Mouse (Mus musculus) neural tube, embryonic 14.5 days (tissue): ENCODE measurements around the gene Foxo6. TPM values are rescaled to one million over a fixed set of nuclear protein-coding genes. Genes with fewer than 3 reads are reported as not detected.

Experiments
- ATAC-seq: fragments of 200-750 bp; cut with Nextera tagmentation; 2 replicates; pipeline ENCODE4 v1.8.0; 2017; ENCODE audit warnings: low read depth, mild to moderate bottlenecking, moderate TSS enrichment, moderate library complexity
- H3K27ac ChIP-seq: fragments of 300-500 bp; sonication (generic); 2 replicates; pipeline ENCODE4 v1.5.1; 2014; ENCODE audit warnings: low read depth, mild to moderate bottlenecking, control low read depth, low read length, moderate library complexity, mixed read lengths
- H3K27me3 ChIP-seq: fragments of 300-500 bp; sonication (generic); 2 replicates; pipeline ENCODE4 v1.6.1; 2014; ENCODE audit warnings: low read length; ENCODE audit not compliant: control insufficient read depth, insufficient read depth
- H3K36me3 ChIP-seq: fragments of 300-500 bp; sonication (generic); 2 replicates; pipeline ENCODE4 v1.6.1; 2014; ENCODE audit warnings: low read length, mixed read lengths; ENCODE audit not compliant: control insufficient read depth, insufficient read depth
- H3K4me1 ChIP-seq: fragments of 300-500 bp; sonication (generic); 2 replicates; pipeline ENCODE4 v1.6.1; 2014; ENCODE audit warnings: low read length; ENCODE audit not compliant: control insufficient read depth, insufficient read depth
- H3K4me2 ChIP-seq: fragments of 300-500 bp; sonication (generic); 2 replicates; pipeline ENCODE4 v1.6.1; 2014; ENCODE audit warnings: mild to moderate bottlenecking, low read depth, low read length, control low read depth
- H3K4me3 ChIP-seq: fragments of 300-500 bp; sonication (generic); 2 replicates; pipeline ENCODE4 v1.5.1; 2014; ENCODE audit warnings: low read depth, low read length, control low read depth, mixed read lengths
- H3K9ac ChIP-seq: fragments of 300-500 bp; sonication (generic); replicated peaks from 2 replicates; pipeline ENCODE4 v1.6.1; 2014; ENCODE audit warnings: low read depth, mild to moderate bottlenecking, control low read depth, low read length, mixed read lengths
- H3K9me3 ChIP-seq: fragments of 300-500 bp; sonication (generic); 2 replicates; pipeline ENCODE4 v1.6.1; 2016; ENCODE audit warnings: low read length; ENCODE audit not compliant: control insufficient read depth
- WGBS: fragments of 180-500 bp; shearing (Covaris S2); extraction: QIAGEN DNeasy Blood & Tissue Kit; methylation state at CpG from one replicate; pipeline ENCODE4 v1.1.7; 2014; 5-methylcytosine and 5-hydroxymethylcytosine counted together
- polyA plus RNA-seq: library from polyadenylated mRNA; unstranded; fragments of >200 nt; fragmentation: Nextera tagmentation; extraction: Ambion mirVana; gene quantifications from 2 replicates; pipeline ENCODE4 v1.2.1, GENCODE M21; 2014

The Foxo6 gene
- 0.85 and 1.1 TPM in 2 replicates for polyA plus RNA-seq

GRCm38 (mm10) chr4:120287290-120288111 is at the start of gene Foxo6:
Gene Foxo6, minus strand, starts transcription at chr4:120287349.
- peaks cover 23% of the 10 kb centered on the region for H3K4me1 ChIP-seq

GRCm38 (mm10) chr4:120334316-120334715 is 47.2 kb upstream of the Foxo6 start:
- Histone ChIP-seq H3K27ac (no peak overlapping the region), H3K4me3 (no peak overlapping the region), H3K9ac (no peak overlapping the region), H3K27me3 (no peaks in the 10 kb centered on the region), H3K36me3 (no peaks in the 10 kb centered on the region), H3K4me2 (no peak overlapping the region), H3K9me3 (no peaks in the 10 kb centered on the region), H3K4me1 (peaks cover 13% of the 10 kb centered on the region)
- no peak for ATAC-seq
- WGBS = 91% methylated on average over 4 of the region's 4 CpGs

More at GRCm38 (mm10) chr4:120287290-120288111, at the start of gene Foxo6:
- Histone ChIP-seq H3K9me3 (no peaks in the 10 kb centered on the region), H3K36me3 (no peaks in the 10 kb centered on the region), H3K27ac (peak within 1 kb of the TSS; percentile 62), H3K4me2 (peak within 1 kb of the TSS; percentile 93), H3K9ac (peak within 1 kb of the TSS; percentile 79), H3K27me3 (peaks cover 2% of the 10 kb centered on the region; the same call in 1 of the 2 replicates), H3K4me3 (peak within 1 kb of the TSS; percentile 73)
- peak; percentile 82 for ATAC-seq
- whole genome bisulfite sequencing = under 1% methylated on average over 76 of the region's 99 CpGs

- Histone ChIP-seq H3K4me2 (peak overlapping the region; percentile 3; the same call in 1 of the 2 replicates), H3K9ac (no peak overlapping the region), H3K27ac (peak overlapping the region; percentile 86), H3K9me3 (no peaks in the 10 kb centered on the region), H3K27me3 (no peaks in the 10 kb centered on the region), H3K4me3 (no peak overlapping the region), H3K36me3 (no peaks in the 10 kb centered on the region), H3K4me1 (peaks cover 13% of the 10 kb centered on the region)
- WGBS = 28% methylated on average over 11 of the region's 11 CpGs
- peak; percentile 82 for ATAC-seq
Measured at GRCm38 (mm10) chr4:120332934-120333421, 45.8 kb upstream of the Foxo6 start.

GRCm38 (mm10) chr4:120332405-120332933 is 45.3 kb upstream of the Foxo6 start:
- no peaks in the 10 kb centered on the region for H3K36me3 ChIP-seq
- 0 out of 2 replicates have a peak overlapping the region, but pooled peaks have one; percentile 3 for H3K4me2 ChIP-seq
- H3K9me3 ChIP-seq = no peaks in the 10 kb centered on the region
- WGBS = 25% methylated on average over 7 of the region's 7 CpGs
- H3K27me3 ChIP-seq = no peaks in the 10 kb centered on the region
- peak; percentile 75 for ATAC-seq
- no peak overlapping the region for H3K4me3 ChIP-seq
- no peak overlapping the region for H3K9ac ChIP-seq
- peak overlapping the region; percentile 86 for H3K27ac ChIP-seq
- H3K4me1 ChIP-seq = peaks cover 13% of the 10 kb centered on the region

GRCm38 (mm10) chr4:120331992-120332391 is 44.8 kb upstream of the Foxo6 start:
- Histone ChIP-seq H3K9me3 (no peaks in the 10 kb centered on the region), H3K4me1 (peaks cover 13% of the 10 kb centered on the region), H3K36me3 (no peaks in the 10 kb centered on the region), H3K4me3 (no peak overlapping the region), H3K9ac (no peak overlapping the region), H3K4me2 (no peak overlapping the region), H3K27me3 (no peaks in the 10 kb centered on the region), H3K27ac (peak overlapping the region; percentile 86; the same call in 1 of the 2 replicates)
- 76% methylated on average over 7 of the region's 7 CpGs for WGBS
- ATAC-seq = peak; percentile 50; the same call in 1 of the 2 replicates

- Histone ChIP-seq H3K36me3 (no peaks in the 10 kb centered on the region), H3K9ac (no peak overlapping the region), H3K4me2 (no peak overlapping the region), H3K27ac (no peak overlapping the region), H3K9me3 (no peaks in the 10 kb centered on the region), H3K27me3 (no peaks in the 10 kb centered on the region), H3K4me1 (peaks cover 13% of the 10 kb centered on the region), H3K4me3 (no peak overlapping the region)
- 95% methylated on average over 2 of the region's 2 CpGs for WGBS
- no peak for ATAC-seq
Measured at GRCm38 (mm10) chr4:120331541-120331940, 44.4 kb upstream of the Foxo6 start.

- no peak overlapping the region for H3K4me3 ChIP-seq
- no peak overlapping the region for H3K27ac ChIP-seq
- 73% methylated on average over 4 of the region's 4 CpGs for WGBS
- H3K9me3 ChIP-seq = no peaks in the 10 kb centered on the region
- H3K27me3 ChIP-seq = no peaks in the 10 kb centered on the region
- no peaks in the 10 kb centered on the region for H3K36me3 ChIP-seq
- no peak overlapping the region for H3K9ac ChIP-seq
- ATAC-seq = no peak
- H3K4me2 ChIP-seq = no peak overlapping the region
- H3K4me1 ChIP-seq = no peaks in the 10 kb centered on the region
Measured at GRCm38 (mm10) chr4:120325748-120326147, 38.6 kb upstream of the Foxo6 start.

- no peaks in the 10 kb centered on the region for H3K36me3 ChIP-seq
- no peak for ATAC-seq
- no peaks in the 10 kb centered on the region for H3K4me1 ChIP-seq
- no peak overlapping the region for H3K9ac ChIP-seq
- H3K4me3 ChIP-seq = no peak overlapping the region
- WGBS = 83% methylated on average over 6 of the region's 6 CpGs
- no peaks in the 10 kb centered on the region for H3K9me3 ChIP-seq
- no peak overlapping the region for H3K4me2 ChIP-seq
- H3K27ac ChIP-seq = no peak overlapping the region
- no peaks in the 10 kb centered on the region for H3K27me3 ChIP-seq
Measured at GRCm38 (mm10) chr4:120325051-120325450, 37.9 kb upstream of the Foxo6 start.

GRCm38 (mm10) chr4:120323858-120324257 is 36.7 kb upstream of the Foxo6 start:
- Histone ChIP-seq H3K4me1 (no peaks in the 10 kb centered on the region), H3K4me3 (no peak overlapping the region), H3K27me3 (no peaks in the 10 kb centered on the region), H3K9me3 (no peaks in the 10 kb centered on the region), H3K4me2 (no peak overlapping the region), H3K9ac (no peak overlapping the region), H3K27ac (no peak overlapping the region), H3K36me3 (no peaks in the 10 kb centered on the region)
- WGBS = 100% methylated on average over 1 of the region's 1 CpGs
- no peak for ATAC-seq
